Mouse (Mus musculus) MEL (cell line): ENCODE results near the gene Sgca. TPM values are rescaled to one million over a fixed set of nuclear protein-coding genes. Genes with fewer than 3 reads are reported as not detected.
A peak's percentile ranks its signal among the peaks of the same experiment; 100 is the strongest.

Experiments
- DNase-seq: peaks from one replicate; pipeline ENCODE4 v3.0.0; 2011; ENCODE audit warnings: low read depth, low spot score
- H3K27ac ChIP-seq: 2 replicates; pipeline ENCODE4 v1.5.1; 2012; ENCODE audit warnings: low read depth, mild to moderate bottlenecking, control low read depth, low read length, moderate library complexity; ENCODE audit not compliant: control insufficient read depth
- H3K27me3 ChIP-seq, 2 experiments: fragments of 150-350 bp in 1 of 2; sonication (generic) in 1 of 2; 2 replicates each; pipeline ENCODE4 v1.6.1; 2012; ENCODE audit warnings: low read length in 2 of 2, mild to moderate bottlenecking in 2 of 2, improper control_type of control experiment in 1 of 2, moderate library complexity in 1 of 2; ENCODE audit not compliant: insufficient read depth in 2 of 2, control insufficient read depth in 1 of 2
- H3K36me3 ChIP-seq, 2 experiments: 2 replicates each; pipeline ENCODE4 v1.6.1; 2012 to 2014; ENCODE audit warnings: low read length in 2 of 2, improper control_type of control experiment in 1 of 2, inconsistent platforms in 1 of 2, mild to moderate bottlenecking in 1 of 2; ENCODE audit not compliant: insufficient read depth in 2 of 2, control insufficient read depth in 1 of 2
- H3K4me1 ChIP-seq, 2 experiments: fragments of 150-350 bp in 1 of 2; sonication (generic) in 1 of 2; 2 replicates each; pipeline ENCODE4 v1.6.1; 2012; ENCODE audit warnings: low read length in 2 of 2, improper control_type of control experiment in 1 of 2, mild to moderate bottlenecking in 1 of 2; ENCODE audit not compliant: insufficient read depth in 2 of 2, control insufficient read depth in 1 of 2
- H3K4me3 ChIP-seq, 2 experiments: fragments of 150-350 bp in 1 of 2; sonication (generic) in 1 of 2; 2 replicates each; pipeline ENCODE4 v1.5.1; 2012; ENCODE audit warnings: low read depth in 2 of 2, low read length in 2 of 2, mild to moderate bottlenecking in 2 of 2, moderate library complexity in 2 of 2, control low read depth in 1 of 2, improper control_type of control experiment in 1 of 2; ENCODE audit not compliant: control insufficient read depth in 1 of 2, insufficient read depth in 1 of 2
- H3K79me2 ChIP-seq: 2 replicates; pipeline ENCODE4 v1.6.1; 2012; ENCODE audit warnings: mild to moderate bottlenecking, low read length, moderate library complexity; ENCODE audit not compliant: control insufficient read depth, poor library complexity, insufficient read depth
- H3K9ac ChIP-seq: 2 replicates; pipeline ENCODE4 v1.6.1; 2012; ENCODE audit warnings: low read depth, mild to moderate bottlenecking, control low read depth, low read length, moderate library complexity; ENCODE audit not compliant: control insufficient read depth, poor library complexity, severe bottlenecking
- H3K9me3 ChIP-seq: fragments of 150-350 bp; sonication (generic); replicated peaks from 2 replicates; pipeline ENCODE4 v1.6.1; 2012; ENCODE audit warnings: mild to moderate bottlenecking, low read length, improper control_type of control experiment, moderate library complexity; ENCODE audit not compliant: insufficient read depth
- BHLHE40 ChIP-seq: IDR thresholded peaks from 2 replicates; pipeline ENCODE4 v1.6.1; 2012; ENCODE audit warnings: low read depth, mild to moderate bottlenecking, inconsistent platforms, low read length, improper control_type of control experiment, borderline replicate concordance
- CHD1 ChIP-seq: IDR thresholded peaks from 2 replicates; pipeline ENCODE4 v1.6.1; 2012; ENCODE audit warnings: low read depth, mild to moderate bottlenecking, inconsistent platforms, low read length, improper control_type of control experiment
- CHD2 ChIP-seq: IDR thresholded peaks from 2 replicates; pipeline ENCODE4 v1.6.1; 2011; ENCODE audit warnings: low read length, improper control_type of control experiment
- E2F4 ChIP-seq: IDR thresholded peaks from 2 replicates; pipeline ENCODE4 v1.6.1; 2011; ENCODE audit warnings: low read depth, low read length, improper control_type of control experiment, borderline replicate concordance
- ELF1 ChIP-seq: IDR thresholded peaks from 2 replicates; pipeline ENCODE4 v1.6.1; 2014; ENCODE audit warnings: low read depth, mild to moderate bottlenecking, inconsistent platforms, low read length, improper control_type of control experiment, moderate library complexity
- EP300 ChIP-seq, 2 experiments: IDR thresholded peaks; 2 replicates each; pipeline ENCODE4 v1.6.1; 2011; ENCODE audit warnings: improper control_type of control experiment in 2 of 2, low read length in 2 of 2, low read depth in 1 of 2, mild to moderate bottlenecking in 1 of 2
- ETS1 ChIP-seq: IDR thresholded peaks from 2 replicates; pipeline ENCODE4 v1.6.1; 2012; ENCODE audit warnings: low read depth, mild to moderate bottlenecking, inconsistent platforms, low read length, improper control_type of control experiment, moderate library complexity
- GABPA ChIP-seq: IDR thresholded peaks from 2 replicates; pipeline ENCODE4 v1.6.1; 2012; ENCODE audit warnings: low read depth, mild to moderate bottlenecking, inconsistent platforms, low read length, improper control_type of control experiment, moderate library complexity
- GATA1 ChIP-seq: IDR thresholded peaks from 2 replicates; pipeline ENCODE4 v1.6.1; 2011; ENCODE audit warnings: low read depth, low read length, improper control_type of control experiment
- HCFC1 ChIP-seq: IDR thresholded peaks from 2 replicates; pipeline ENCODE4 v1.6.1; 2012; ENCODE audit warnings: low read depth, mild to moderate bottlenecking, inconsistent platforms, low read length, improper control_type of control experiment, moderate library complexity
- KAT2A ChIP-seq: conservative IDR thresholded peaks from 2 replicates; pipeline ENCODE4 v1.6.1; 2012; ENCODE audit warnings: low read depth, low read length, improper control_type of control experiment, inconsistent platforms
- MAX ChIP-seq: IDR thresholded peaks from 2 replicates; pipeline ENCODE4 v1.6.1; 2011; ENCODE audit warnings: low read length, improper control_type of control experiment
- MAZ ChIP-seq: IDR thresholded peaks from 2 replicates; pipeline ENCODE4 v1.6.1; 2012; ENCODE audit warnings: low read depth, mild to moderate bottlenecking, inconsistent platforms, low read length, improper control_type of control experiment
- MXI1 ChIP-seq: IDR thresholded peaks from 2 replicates; pipeline ENCODE4 v1.6.1; 2011; ENCODE audit warnings: mild to moderate bottlenecking, low read depth, low read length, improper control_type of control experiment
- MYB ChIP-seq: IDR thresholded peaks from 2 replicates; pipeline ENCODE4 v1.6.1; 2011; ENCODE audit warnings: mild to moderate bottlenecking, low read depth, low read length, improper control_type of control experiment
- MYC ChIP-seq: IDR thresholded peaks from 2 replicates; pipeline ENCODE4 v1.6.1; 2011; ENCODE audit warnings: low read depth, mild to moderate bottlenecking, low read length, improper control_type of control experiment, moderate library complexity
- NELFE ChIP-seq: IDR thresholded peaks from 2 replicates; pipeline ENCODE4 v1.6.1; 2011; ENCODE audit warnings: low read depth, low read length, improper control_type of control experiment
- NRF1 ChIP-seq: IDR thresholded peaks from 2 replicates; pipeline ENCODE4 v1.6.1; 2014; ENCODE audit warnings: low read depth, mild to moderate bottlenecking, inconsistent platforms, low read length, improper control_type of control experiment, moderate library complexity; ENCODE audit not compliant: poor library complexity, insufficient read depth, severe bottlenecking
- POLR2A ChIP-seq, 2 experiments: IDR thresholded peaks; 2 replicates each; pipeline ENCODE4 v1.6.1; 2011 to 2012; ENCODE audit warnings: low read length in 2 of 2, mild to moderate bottlenecking in 2 of 2, control low read depth in 1 of 2, improper control_type of control experiment in 1 of 2, low read depth in 1 of 2, moderate library complexity in 1 of 2; ENCODE audit not compliant: control insufficient read depth in 1 of 2, insufficient read depth in 1 of 2, poor library complexity in 1 of 2
- RCOR1 ChIP-seq: IDR thresholded peaks from 2 replicates; pipeline ENCODE4 v1.6.1; 2012; ENCODE audit warnings: low read depth, mild to moderate bottlenecking, inconsistent platforms, low read length, improper control_type of control experiment
- SIN3A ChIP-seq: IDR thresholded peaks from 2 replicates; pipeline ENCODE4 v1.6.1; 2012; ENCODE audit warnings: low read length, improper control_type of control experiment, inconsistent platforms
- TBP ChIP-seq: IDR thresholded peaks from 2 replicates; pipeline ENCODE4 v1.8.0; 2011; ENCODE audit warnings: low read depth, low read length, improper control_type of control experiment
- TCF12 ChIP-seq: IDR thresholded peaks from 2 replicates; pipeline ENCODE4 v1.6.1; 2014; ENCODE audit warnings: low read depth, mild to moderate bottlenecking, inconsistent platforms, low read length, improper control_type of control experiment, moderate library complexity
- ZC3H11A ChIP-seq: IDR thresholded peaks from 2 replicates; pipeline ENCODE4 v1.6.1; 2012; ENCODE audit warnings: low read depth, mild to moderate bottlenecking, inconsistent platforms, low read length, improper control_type of control experiment
- ZMIZ1 ChIP-seq: IDR thresholded peaks from 2 replicates; pipeline ENCODE4 v1.6.1; 2012; ENCODE audit warnings: low read depth, mild to moderate bottlenecking, inconsistent platforms, low read length, improper control_type of control experiment, moderate library complexity
- ZNF384 ChIP-seq: IDR thresholded peaks from 2 replicates; pipeline ENCODE4 v1.6.1; 2012; ENCODE audit warnings: low read depth, mild to moderate bottlenecking, inconsistent platforms, low read length, improper control_type of control experiment
- polyA plus RNA-seq, 2 experiments: library from polyadenylated mRNA; stranded (reverse) in 1 of 2; unstranded in 1 of 2; fragments of >175 nt in 1 of 2; fragments of >200 nt in 1 of 2; gene quantifications; 2 replicates each; pipeline versions ENCODE4 v1.2.1 to v1.2.4; 2012; ENCODE audit warnings: low replicate concordance in 2 of 2, low read depth in 1 of 2; ENCODE audit not compliant: insufficient read length in 2 of 2, insufficient read depth in 1 of 2, missing spikeins in 1 of 2
- total RNA-seq: library from RNA; depleted of rRNA; stranded (reverse); fragments of 300-350 nt; gene quantifications from 2 replicates; pipeline ENCODE4 v1.2.3, GENCODE M21; 2012

Gene Sgca
- total and polyA plus RNA-seq, 3 experiments, result not detected

DNA sequence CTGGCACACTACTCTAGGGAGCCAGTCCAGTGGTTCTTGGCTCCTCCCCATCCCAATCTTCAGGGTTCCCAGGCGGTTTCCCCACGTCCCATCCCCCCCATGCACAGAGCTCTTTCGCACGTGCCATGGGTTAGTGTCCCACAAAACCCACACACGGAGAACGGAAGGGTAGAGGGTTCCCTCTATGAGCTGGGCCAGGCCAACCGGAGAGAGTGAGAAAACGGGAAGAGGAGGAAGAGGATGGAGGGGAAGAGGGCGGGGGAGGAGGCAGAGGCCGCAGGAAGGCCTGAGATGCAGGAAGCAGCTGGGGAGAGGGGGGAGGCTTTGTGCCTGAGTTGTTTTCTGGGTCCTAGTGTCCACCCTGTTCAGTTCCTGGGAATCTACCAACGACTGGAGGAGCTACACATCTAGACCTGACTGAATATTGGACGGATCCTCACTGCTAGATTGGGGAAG lies 13.5 kb upstream of the Sgca start:
- peak overlapping the region; percentile 86 for H3K27ac ChIP-seq
- peak overlapping the region; percentile 79 to 87 for H3K4me3 ChIP-seq
- H3K79me2 ChIP-seq, result peaks cover 48% of the 10 kb centered on the region
- peak overlapping the region; percentile 97 for H3K9ac ChIP-seq
- peaks cover 13 to 37% of the 10 kb centered on the region in 2 experiments for H3K4me1 ChIP-seq
- peaks cover 0 to 22% of the 10 kb centered on the region in 2 experiments; a peak in 2 of 4 replicates for H3K36me3 ChIP-seq
- no peaks in the 10 kb centered on the region for H3K9me3 ChIP-seq
- TF ChIP-seq MYC (peak; percentile 54; the same call in 1 of the 2 replicates), CHD1 (peak; percentile 23; the same call in 1 of the 2 replicates), KAT2A (peak; percentile 53; the same call in 1 of the 2 replicates), ETS1 (peak; percentile 98), MYB (0 out of 2 replicates have a peak, but pooled peaks have one; percentile 22), NELFE (peak; percentile 72), ZMIZ1 (peak; percentile 57; the same call in 1 of the 2 replicates), ZC3H11A (no peak), SIN3A (peak; percentile 100), MXI1 (peak; percentile 62), TBP (peak; percentile 92), E2F4 (no peak), MAX (peak; percentile 67), POLR2A (IDR thresholded peaks at IDR 0.05; ENCODE audit: control insufficient read depth in 1 of 2, insufficient read depth in 1 of 2, low read depth in 1 of 2, low read length in 2 of 2, poor library complexity in 1 of 2) (peak in 1 of 2 experiments; percentile 76; a peak in 2 of 4 replicates), ELF1 (peak; percentile 94), EP300 (IDR thresholded peaks at IDR 0.05; ENCODE audit: low read depth in 1 of 2, low read length in 2 of 2) (peak in 1 of 2 experiments; percentile 81; a peak in 3 of 4 replicates), HCFC1 (peak; percentile 87), ZNF384 (no peak), GABPA (no peak), CHD2 (0 out of 2 replicates have a peak, but pooled peaks have one; percentile 39), GATA1 (peak; percentile 39; the same call in 1 of the 2 replicates), TCF12 (peak; percentile 84), RCOR1 (peak; percentile 59; the same call in 1 of the 2 replicates), NRF1 (no peak), BHLHE40 (peak; percentile 95), MAZ (peak; percentile 100)
- TF ChIP-seq, all 39 proteins: peak for 21
- H3K27me3 ChIP-seq, result no peaks in the 10 kb centered on the region
- DNase-seq, result peak; percentile 96
